Mouse (Mus musculus) myocyte (in vitro differentiated cells): ENCODE data around the gene Ugt1a10. TPM values are rescaled to one million over a fixed set of nuclear protein-coding genes. Genes with fewer than 3 reads are reported as not detected.
"Not testable (repeated sequence)": the region's sequence is repeated elsewhere in the genome, so short reads cannot be mapped to it uniquely, and the experiment has no call there.

Source experiments
- H3K27me3 ChIP-seq: one replicate; pipeline ENCODE4 v1.6.1; 2011; ENCODE audit not compliant: control insufficient read depth, insufficient read depth, insufficient read length
- H3K36me3 ChIP-seq: one replicate; pipeline ENCODE4 v1.6.1; 2011; ENCODE audit not compliant: control insufficient read depth, insufficient read depth
- H3K4me2 ChIP-seq: one replicate; pipeline ENCODE4 v1.6.1; 2011; ENCODE audit warnings: low read depth, control low read depth
- H3K4me3 ChIP-seq: one replicate; pipeline ENCODE4 v1.5.1; 2011; ENCODE audit warnings: mild to moderate bottlenecking, control low read depth, moderate library complexity
- H3K79me2 ChIP-seq: one replicate; pipeline ENCODE4 v1.6.1; 2011; ENCODE audit not compliant: control insufficient read depth, insufficient read depth
- H3ac ChIP-seq: one replicate; pipeline ENCODE4 v1.6.1; 2011; ENCODE audit not compliant: control insufficient read depth, insufficient read length
- CEBPB ChIP-seq: IDR thresholded peaks from 2 replicates; pipeline ENCODE4 v1.6.1; 2011; ENCODE audit warnings: mild to moderate bottlenecking, moderate library complexity; ENCODE audit not compliant: poor library complexity, insufficient read depth, severe bottlenecking
- E2F4 ChIP-seq: IDR thresholded peaks from one replicate; pipeline ENCODE4 v1.6.1; 2011; ENCODE audit warnings: mild to moderate bottlenecking, control low read depth, moderate library complexity; ENCODE audit not compliant: insufficient read depth
- MAX ChIP-seq: IDR thresholded peaks from one replicate; pipeline ENCODE4 v1.6.1; 2011; ENCODE audit warnings: low read depth, mild to moderate bottlenecking, control low read depth
- MYOD1 ChIP-seq, 3 experiments: IDR thresholded peaks; one replicate each; pipeline ENCODE4 v1.6.1; 2011; ENCODE audit warnings: control low read depth in 2 of 3, low read depth in 2 of 3, mild to moderate bottlenecking in 2 of 3, moderate library complexity in 1 of 3; ENCODE audit not compliant: insufficient read length in 2 of 3, control insufficient read depth in 1 of 3
- MYOG ChIP-seq, 3 experiments: IDR thresholded peaks; one replicate each; pipeline ENCODE4 v1.6.1; 2011; ENCODE audit warnings: control low read depth in 2 of 3, low read depth in 2 of 3, mild to moderate bottlenecking in 2 of 3; ENCODE audit not compliant: insufficient read length in 2 of 3, control insufficient read depth in 1 of 3, insufficient read depth in 1 of 3
- POLR2A ChIP-seq: IDR thresholded peaks from one replicate; pipeline ENCODE4 v1.6.1; 2011; ENCODE audit warnings: low read depth, mild to moderate bottlenecking, control low read depth, moderate library complexity; ENCODE audit not compliant: insufficient read length
- POLR2AphosphoS2 ChIP-seq: IDR thresholded peaks from one replicate; pipeline ENCODE4 v1.6.1; 2011; ENCODE audit warnings: low read depth, control low read depth; ENCODE audit not compliant: insufficient read length
- REST ChIP-seq: IDR thresholded peaks from one replicate; pipeline ENCODE4 v1.6.1; 2011; ENCODE audit warnings: mild to moderate bottlenecking, control low read depth, moderate library complexity; ENCODE audit not compliant: insufficient read depth, insufficient read length
- SRF ChIP-seq: IDR thresholded peaks from one replicate; pipeline ENCODE4 v1.6.1; 2011; ENCODE audit warnings: low read depth; ENCODE audit not compliant: control insufficient read depth, insufficient read length
- TCF12 ChIP-seq: IDR thresholded peaks from one replicate; pipeline ENCODE4 v1.6.1; 2011; ENCODE audit warnings: mild to moderate bottlenecking, control low read depth; ENCODE audit not compliant: poor library complexity, insufficient read depth, severe bottlenecking
- TCF3 ChIP-seq: IDR thresholded peaks from one replicate; pipeline ENCODE4 v1.6.1; 2011; ENCODE audit warnings: low read depth, control low read depth; ENCODE audit not compliant: insufficient read length
- USF1 ChIP-seq: IDR thresholded peaks from one replicate; pipeline ENCODE4 v1.6.1; 2011; ENCODE audit warnings: low read depth, mild to moderate bottlenecking, control low read depth, moderate library complexity
- polyA plus RNA-seq: library from polyadenylated mRNA; unstranded; fragments of >200 nt; fragmentation: generic; extraction: Trizol; gene quantifications from one replicate; pipeline ENCODE4 v1.2.1, GENCODE M21; 2012; ENCODE audit warnings: missing spikeins

Gene Ugt1a10
- polyA plus RNA-seq, 1 experiment = not detected

- Histone ChIP-seq H3K27me3 (no peaks in the 10 kb centered on the region), H3K4me3 (no peak overlapping the region), H3ac (no peak overlapping the region), H3K4me2 (no peak overlapping the region), H3K79me2 (no peaks in the 10 kb centered on the region), H3K36me3 (no peaks in the 10 kb centered on the region)
- TF ChIP-seq TCF3 = no peak
- TF ChIP-seq SRF = no peak
- TF ChIP-seq POLR2AphosphoS2 = no peak
- TF ChIP-seq MYOG (IDR thresholded peaks at IDR 0.05; ENCODE audit: control insufficient read depth in 1 of 3, insufficient read depth in 1 of 3, insufficient read length in 2 of 3, low read depth in 2 of 3) = no peak
- no peak for TF ChIP-seq USF1
- TF ChIP-seq MAX = no peak
- TF ChIP-seq MYOD1 (IDR thresholded peaks at IDR 0.05; ENCODE audit: control insufficient read depth in 1 of 3, insufficient read length in 2 of 3, low read depth in 2 of 3) = no peak
- no peak for TF ChIP-seq E2F4
- TF ChIP-seq CEBPB = no peak
- TF ChIP-seq REST = no peak
- no peak for TF ChIP-seq TCF12
- no peak for TF ChIP-seq POLR2A
These were observed 167.0 kb downstream of the Ugt1a10 start for GRCm38 (mm10) chr1:88222216-88222615.

DNA sequence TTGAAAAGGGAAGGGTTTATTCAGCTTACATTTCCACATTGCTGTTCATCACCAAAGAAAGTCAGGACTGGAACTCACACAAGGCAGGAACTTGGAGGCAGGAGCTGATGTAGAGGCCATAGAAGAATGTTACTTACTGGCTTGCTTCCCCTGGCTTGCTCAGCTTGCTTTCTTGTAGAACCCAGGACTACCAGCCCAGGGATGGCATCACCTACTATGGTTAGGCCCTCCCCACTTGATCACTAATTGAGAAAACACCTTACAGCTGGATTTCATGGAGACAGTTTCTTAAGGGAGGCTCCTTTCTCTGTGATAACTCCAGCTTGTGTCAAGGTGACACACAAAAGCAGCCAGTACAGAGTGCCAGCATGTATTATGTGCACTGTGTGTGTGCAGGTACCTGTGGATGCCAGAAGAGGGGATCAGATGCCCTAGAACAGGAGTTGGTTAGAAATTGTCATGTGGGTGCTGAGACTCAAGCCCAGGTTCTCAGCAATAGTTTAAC lies 167.9 kb downstream of the Ugt1a10 start:
- not testable (repeated sequence) for H3K4me2 ChIP-seq, H3ac ChIP-seq, H3K27me3 ChIP-seq, H3K79me2 ChIP-seq, H3K4me3 ChIP-seq, H3K36me3 ChIP-seq

GRCm38 (mm10) chr1:88223591-88223990 lies 168.4 kb downstream of the Ugt1a10 start:
- Histone ChIP-seq H3K27me3 (no peaks in the 10 kb centered on the region), H3K79me2 (no peaks in the 10 kb centered on the region), H3K36me3 (no peaks in the 10 kb centered on the region), H3K4me3 (no peak overlapping the region), H3ac (no peak overlapping the region), H3K4me2 (no peak overlapping the region)
- TF ChIP-seq MYOD1 (IDR thresholded peaks at IDR 0.05; ENCODE audit: control insufficient read depth in 1 of 3, insufficient read length in 2 of 3, low read depth in 2 of 3) = no peak
- TF ChIP-seq POLR2AphosphoS2 = no peak
- TF ChIP-seq SRF = no peak
- TF ChIP-seq POLR2A = no peak
- no peak for TF ChIP-seq TCF3
- no peak for TF ChIP-seq E2F4

DNA sequence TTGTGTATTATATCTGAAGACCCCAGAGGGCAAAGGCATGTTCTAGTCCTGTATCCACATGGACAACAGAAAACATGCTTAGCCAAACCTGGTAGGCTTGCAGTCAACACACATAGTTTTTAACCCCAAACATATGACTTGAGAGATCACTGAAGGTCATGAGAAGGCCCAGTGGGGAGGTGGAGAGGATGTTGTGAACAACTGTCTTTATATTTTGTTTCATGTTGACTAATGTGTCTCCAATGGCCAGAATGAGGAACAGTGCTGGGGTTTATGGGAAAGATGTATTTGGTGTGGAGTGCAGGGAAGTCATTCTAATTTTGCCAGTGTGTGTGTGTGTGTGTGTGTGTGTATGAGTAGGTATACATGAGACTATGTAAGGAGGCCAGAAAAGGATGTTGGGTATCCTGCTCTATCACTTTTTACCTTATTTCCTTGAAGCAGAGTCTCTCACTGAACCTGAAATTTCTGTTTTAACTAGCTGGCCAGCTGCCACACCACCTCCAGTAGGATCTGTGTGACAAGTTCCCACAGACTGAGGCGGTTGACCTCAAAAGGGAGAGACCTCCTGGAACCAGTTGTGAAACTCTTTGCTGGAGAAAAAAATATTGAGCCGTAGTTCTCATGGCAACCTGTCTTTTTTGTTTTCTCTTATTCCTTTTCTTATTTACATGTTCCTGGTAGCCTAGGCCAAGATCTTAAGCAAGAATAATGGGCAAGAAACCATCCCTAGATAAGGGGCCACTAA lies 169.0 kb downstream of the Ugt1a10 start:
- no peaks in the 10 kb centered on the region for H3K36me3 ChIP-seq
- no peak overlapping the region for H3K4me3 ChIP-seq
- H3ac ChIP-seq = no peak overlapping the region
- H3K27me3 ChIP-seq = no peaks in the 10 kb centered on the region
- TF ChIP-seq MYOD1 (IDR thresholded peaks at IDR 0.05; ENCODE audit: control insufficient read depth in 1 of 3, insufficient read length in 2 of 3, low read depth in 2 of 3) (no peak), TCF3 (no peak), POLR2A (no peak), POLR2AphosphoS2 (no peak), CEBPB (no peak), REST (no peak), USF1 (no peak), MAX (no peak), SRF (no peak), MYOG (IDR thresholded peaks at IDR 0.05; ENCODE audit: control insufficient read depth in 1 of 3, insufficient read depth in 1 of 3, insufficient read length in 2 of 3, low read depth in 2 of 3) (no peak), TCF12 (no peak), E2F4 (no peak)
- no peaks in the 10 kb centered on the region for H3K79me2 ChIP-seq
- H3K4me2 ChIP-seq = no peak overlapping the region

- H3K4me3 ChIP-seq, H3K27me3 ChIP-seq, H3K36me3 ChIP-seq, H3K4me2 ChIP-seq, H3K79me2 ChIP-seq, H3ac ChIP-seq: not testable (repeated sequence)
These were observed 170.1 kb downstream of the Ugt1a10 start for GRCm38 (mm10) chr1:88225301-88225700.

DNA sequence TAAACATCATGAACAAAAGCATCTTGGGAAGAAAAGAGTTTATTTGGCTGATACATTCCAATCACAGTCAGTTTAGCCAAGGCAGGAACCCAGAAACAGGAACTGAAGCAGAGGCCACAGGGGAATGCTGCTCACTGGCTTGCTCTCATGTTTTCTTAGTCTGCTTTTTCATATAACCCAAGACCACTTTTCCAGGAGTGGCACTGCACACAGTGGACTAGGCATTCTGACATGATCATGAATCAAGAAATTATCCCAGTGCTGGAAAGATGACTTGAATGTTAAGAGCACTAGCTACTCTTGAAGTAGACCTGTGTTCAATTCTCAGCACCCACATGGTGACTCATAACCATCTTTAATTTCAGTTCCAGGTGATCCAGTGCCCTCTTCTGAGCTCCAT lies 170.6 kb downstream of the Ugt1a10 start:
- H3K4me3 ChIP-seq = no peak overlapping the region
- H3ac ChIP-seq = no peak overlapping the region
- TF ChIP-seq MYOD1 (IDR thresholded peaks at IDR 0.05; ENCODE audit: control insufficient read depth in 1 of 3, insufficient read length in 2 of 3, low read depth in 2 of 3) (no peak), MYOG (IDR thresholded peaks at IDR 0.05; ENCODE audit: control insufficient read depth in 1 of 3, insufficient read depth in 1 of 3, insufficient read length in 2 of 3, low read depth in 2 of 3) (no peak), E2F4 (no peak), SRF (no peak), TCF12 (no peak), POLR2AphosphoS2 (no peak), MAX (no peak), CEBPB (no peak), POLR2A (no peak), REST (no peak), USF1 (no peak), TCF3 (no peak)
- H3K79me2 ChIP-seq = no peaks in the 10 kb centered on the region
- no peak overlapping the region for H3K4me2 ChIP-seq
- H3K27me3 ChIP-seq = no peaks in the 10 kb centered on the region
- no peaks in the 10 kb centered on the region for H3K36me3 ChIP-seq
